Mouse (Mus musculus) heart, postnatal 10 days (tissue): ENCODE data around the gene Mettl24. TPM values are rescaled to one million over a fixed set of nuclear protein-coding genes. Genes with fewer than 3 reads are reported as not detected.

ENCODE experiments used
- total RNA-seq, 2 experiments: library from RNA; stranded (reverse); gene quantifications; 2 replicates each; pipeline ENCODE4 v1.2.3; 2021

Gene Mettl24
- total RNA-seq, 2 experiments from 2014 or later, result 1.9 to 2.3 TPM

Other genes with a start within 250 kb of the Mettl24 start
- not detected for gene Slc22a16, start 112.9 kb upstream of the Mettl24 start, total RNA-seq
- gene Ddo, start 53.3 kb upstream of the Mettl24 start, total RNA-seq, result 10 to 100 TPM; 24.2 to 24.9 TPM
- 10 to 100 TPM; 18.4 to 21.1 TPM for gene Cdc40, start 200.0 kb downstream of the Mettl24 start, total RNA-seq
- gene Wasf1, start 200.2 kb downstream of the Mettl24 start, total RNA-seq, result 1 to 10 TPM; 1.9 to 2.3 TPM